Mouse (Mus musculus) right cerebral cortex, postnatal 25 days (tissue): ENCODE data around the gene Ksr2.

Experiments used
- DNase-seq: peaks from one replicate; pipeline ENCODE4 v3.0.0; 2022

Ksr2 gene

DNA sequence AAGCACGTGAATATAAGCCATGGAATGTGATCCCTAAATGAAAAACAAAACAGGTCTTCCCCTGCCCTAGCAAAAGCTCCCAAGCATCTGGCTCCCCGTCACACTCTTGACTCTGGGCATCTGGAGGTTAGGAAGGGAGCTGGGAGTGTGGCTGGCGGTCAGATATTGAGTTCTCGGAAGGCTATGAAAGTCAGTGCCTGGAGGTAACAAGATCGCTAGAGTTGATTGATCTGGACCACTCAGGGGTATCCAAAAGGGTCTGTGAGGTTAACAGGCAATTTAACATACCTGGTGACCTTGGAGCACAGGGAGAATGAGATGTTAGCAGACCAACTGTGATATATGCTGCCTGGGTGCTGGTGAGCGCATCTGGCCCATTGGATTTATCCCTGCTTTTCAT is 283.8 kb downstream of the Ksr2 start:
- no peak for DNase-seq

- no peak for DNase-seq
Measured at GRCm38 (mm10) chr5:117704371-117704770, 290.6 kb downstream of the Ksr2 start.

DNA sequence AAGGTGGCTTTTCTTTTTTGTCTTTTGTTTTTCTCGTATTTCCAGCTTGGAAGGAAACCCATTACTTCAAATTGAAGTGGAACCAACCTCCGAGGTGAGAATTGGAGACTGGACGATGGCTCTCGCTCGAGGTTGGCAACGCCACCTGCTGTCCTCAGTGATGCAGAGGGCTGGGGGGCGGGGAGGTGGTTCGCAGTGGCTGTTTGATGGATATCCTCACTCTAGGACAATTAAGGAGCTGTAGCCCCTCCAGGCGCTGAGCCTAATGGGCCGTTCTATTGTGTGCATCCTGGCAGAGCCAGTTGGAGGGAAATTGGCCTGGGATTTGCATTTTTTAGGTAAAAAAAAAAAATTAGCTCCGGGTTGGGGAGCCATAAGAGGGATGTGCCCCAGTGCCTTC is 292.8 kb downstream of the Ksr2 start:
- DNase-seq = no peak

- DNase-seq = no peak
Measured at GRCm38 (mm10) chr5:117709306-117709705, 295.5 kb downstream of the Ksr2 start.

DNA sequence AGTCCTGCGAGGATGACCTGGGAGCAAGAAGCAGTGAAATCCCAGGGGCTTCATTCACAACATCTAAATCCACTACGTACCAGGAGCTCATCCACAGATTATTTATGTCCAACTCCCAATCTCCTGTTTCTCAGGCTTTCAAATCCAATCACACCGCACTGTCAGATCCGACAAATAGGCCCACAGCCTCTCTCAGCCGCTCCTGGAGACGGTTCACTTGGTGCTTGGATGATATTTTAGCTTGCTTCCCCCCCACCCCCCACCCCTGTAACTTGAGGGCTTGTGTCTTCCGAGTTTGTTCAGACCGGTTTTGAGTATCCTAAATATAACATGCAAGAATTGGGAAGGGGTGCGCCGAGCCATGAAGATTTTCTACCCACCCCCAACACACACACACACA is 297.8 kb downstream of the Ksr2 start:
- no peak for DNase-seq

DNA sequence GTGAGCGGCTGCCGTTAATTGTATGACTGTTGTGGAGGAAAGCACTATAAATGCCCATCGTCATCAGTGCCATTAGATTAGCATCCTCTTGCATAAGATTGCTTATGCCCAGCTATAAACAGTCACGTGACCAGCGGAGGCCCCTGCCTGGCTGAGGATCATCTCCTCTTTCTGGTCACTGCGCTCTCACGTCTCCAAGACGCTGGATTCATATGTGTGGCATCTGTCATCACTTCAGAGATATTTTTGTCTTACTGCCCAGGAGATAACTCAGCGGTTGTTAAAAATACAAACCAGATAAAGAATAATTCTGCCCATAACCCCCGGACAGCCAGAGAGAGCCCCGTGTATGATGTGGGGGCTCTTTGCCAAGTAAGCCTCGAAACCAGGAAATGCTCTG is 298.4 kb downstream of the Ksr2 start:
- DNase-seq = no peak

DNA sequence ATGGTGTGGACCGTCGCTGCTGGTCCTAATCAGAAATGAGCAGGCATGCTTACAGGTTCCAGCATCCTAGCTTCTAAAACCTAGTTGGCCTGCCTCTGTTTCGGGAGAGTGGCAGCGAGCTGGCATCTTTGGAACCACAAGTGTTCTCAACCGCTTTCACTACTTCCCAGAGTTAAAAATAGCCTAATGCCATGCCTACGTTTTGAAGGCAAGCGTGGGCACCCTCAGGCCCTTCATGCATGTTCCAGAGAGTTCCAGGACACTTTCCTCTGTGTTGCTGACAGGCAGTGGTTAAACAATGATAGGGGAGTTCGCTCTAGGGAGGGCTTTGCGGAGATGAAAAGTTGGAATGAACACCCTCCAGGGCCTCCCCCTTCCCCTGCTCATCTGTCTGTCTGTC is 303.3 kb downstream of the Ksr2 start:
- DNase-seq = no peak

DNA sequence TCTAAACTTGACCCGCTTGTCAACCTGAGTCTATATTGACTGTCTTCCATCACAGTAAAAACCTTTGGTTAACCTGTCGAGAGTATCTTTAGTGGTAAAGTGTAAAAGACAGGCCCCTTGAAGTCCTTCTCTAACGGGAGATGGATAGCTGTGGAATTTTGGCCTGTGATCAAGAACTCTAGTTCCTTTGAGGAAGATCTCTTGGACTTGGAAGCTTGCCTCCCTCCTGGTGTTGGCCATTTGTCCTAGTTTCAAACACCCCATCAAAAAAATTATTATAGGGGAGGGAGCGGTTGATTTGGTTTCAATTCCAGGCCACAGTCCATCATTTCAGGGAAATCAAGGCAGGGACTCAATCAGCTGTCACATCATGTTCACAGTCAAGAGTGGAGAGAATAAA is 309.5 kb downstream of the Ksr2 start:
- no peak for DNase-seq

DNA sequence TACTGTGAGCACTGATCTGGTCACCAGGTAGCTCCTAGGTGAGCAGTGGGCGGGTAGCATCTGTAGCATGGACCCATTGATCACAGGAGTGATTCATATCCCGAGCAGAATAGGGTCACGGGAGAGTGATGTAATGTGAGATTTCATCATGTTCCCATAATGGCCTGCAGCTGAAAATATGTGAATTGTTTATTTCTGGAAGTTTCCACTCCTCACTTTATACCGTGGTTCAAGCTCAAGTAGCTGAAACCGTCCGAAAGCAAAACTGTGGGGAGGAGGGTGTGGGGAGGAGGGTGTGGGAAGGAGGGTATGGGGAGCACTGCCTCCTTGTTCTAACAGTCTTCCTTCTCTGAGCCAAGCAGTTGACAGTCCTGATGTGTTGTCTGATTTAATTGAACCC is 312.7 kb downstream of the Ksr2 start:
- no peak for DNase-seq

DNA sequence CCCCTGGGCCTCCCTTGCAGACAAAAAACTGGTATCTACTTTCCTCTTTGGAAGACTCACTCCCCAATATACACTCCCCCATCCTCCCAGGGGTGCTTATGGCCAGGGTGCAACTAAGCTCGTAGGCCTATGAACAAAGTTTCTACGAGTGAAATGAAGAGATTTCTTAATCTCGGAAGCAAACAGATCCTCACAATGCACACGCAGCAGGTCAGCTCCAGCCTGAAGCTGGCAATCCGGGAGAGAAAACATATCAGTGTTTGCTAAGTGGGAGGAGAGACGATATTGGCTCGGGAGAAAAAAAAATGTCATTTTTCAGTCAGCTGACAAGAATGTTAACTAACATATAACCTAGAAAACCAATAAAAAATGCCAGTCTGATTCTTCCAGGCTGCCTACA is 313.3 kb downstream of the Ksr2 start:
- DNase-seq = no peak

DNA sequence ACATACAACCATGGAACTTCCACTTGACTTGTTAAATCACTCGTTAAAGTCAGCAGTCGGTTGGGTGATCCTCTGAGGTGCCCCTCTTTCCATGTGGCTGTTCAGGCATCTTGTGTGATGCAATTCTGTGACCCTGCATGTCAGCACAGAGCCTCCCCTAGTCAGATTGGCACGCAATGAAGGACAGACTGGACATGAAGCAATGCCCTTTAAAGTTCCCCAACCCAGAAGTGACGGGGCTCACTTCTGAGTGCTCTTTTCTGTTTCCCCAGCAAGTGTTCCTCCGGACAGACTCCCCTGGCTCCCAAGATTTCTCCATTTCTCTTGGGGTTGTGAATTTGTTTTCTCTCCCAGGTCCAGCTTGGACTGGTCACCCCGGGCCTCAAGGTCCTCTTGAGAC is 317.5 kb downstream of the Ksr2 start:
- no peak for DNase-seq

- peak; percentile 23 for DNase-seq
Measured at GRCm38 (mm10) chr5:117744654-117745178, 330.9 kb downstream of the Ksr2 start.

GRCm38 (mm10) chr5:117749353-117749752 is 335.6 kb downstream of the Ksr2 start:
- no peak for DNase-seq

DNA sequence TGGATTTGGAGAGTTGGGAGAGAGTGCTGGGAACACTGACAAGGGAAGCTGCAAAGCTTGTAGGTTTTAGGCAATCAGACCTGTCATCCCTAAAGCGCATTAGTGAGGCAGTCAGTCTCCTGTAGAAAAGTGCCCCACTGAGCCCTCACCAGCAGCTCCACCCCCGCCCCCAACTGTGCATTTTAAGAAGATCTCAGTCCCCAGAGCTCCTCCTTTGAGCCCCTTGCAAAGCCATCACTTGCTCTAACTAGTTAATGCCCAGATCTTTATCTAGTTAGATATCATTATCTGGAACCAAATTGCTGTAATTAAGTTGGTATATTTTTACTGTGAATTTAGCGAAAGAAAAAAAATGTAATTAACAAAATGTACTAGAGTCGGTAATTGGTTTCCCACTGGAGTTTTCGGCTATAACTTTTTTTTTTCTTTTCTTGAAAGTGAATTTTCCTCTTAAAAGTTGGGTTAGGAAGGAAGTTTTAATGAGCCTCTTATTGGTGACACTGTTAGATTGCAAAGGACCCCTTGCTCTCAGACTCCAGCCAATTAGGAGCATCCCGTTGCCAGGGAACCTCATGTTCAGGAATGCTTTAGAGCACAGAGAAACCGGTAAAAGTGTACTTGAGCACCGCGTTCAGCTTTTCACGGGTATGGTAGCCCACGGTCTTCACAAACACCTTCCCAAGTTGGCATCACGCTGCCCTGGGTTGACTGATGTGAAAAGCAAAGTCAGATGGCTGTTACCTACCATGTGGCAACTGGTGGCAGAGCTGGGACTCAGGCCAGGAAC is 344.1 kb downstream of the Ksr2 start:
- DNase-seq = no peak

DNA sequence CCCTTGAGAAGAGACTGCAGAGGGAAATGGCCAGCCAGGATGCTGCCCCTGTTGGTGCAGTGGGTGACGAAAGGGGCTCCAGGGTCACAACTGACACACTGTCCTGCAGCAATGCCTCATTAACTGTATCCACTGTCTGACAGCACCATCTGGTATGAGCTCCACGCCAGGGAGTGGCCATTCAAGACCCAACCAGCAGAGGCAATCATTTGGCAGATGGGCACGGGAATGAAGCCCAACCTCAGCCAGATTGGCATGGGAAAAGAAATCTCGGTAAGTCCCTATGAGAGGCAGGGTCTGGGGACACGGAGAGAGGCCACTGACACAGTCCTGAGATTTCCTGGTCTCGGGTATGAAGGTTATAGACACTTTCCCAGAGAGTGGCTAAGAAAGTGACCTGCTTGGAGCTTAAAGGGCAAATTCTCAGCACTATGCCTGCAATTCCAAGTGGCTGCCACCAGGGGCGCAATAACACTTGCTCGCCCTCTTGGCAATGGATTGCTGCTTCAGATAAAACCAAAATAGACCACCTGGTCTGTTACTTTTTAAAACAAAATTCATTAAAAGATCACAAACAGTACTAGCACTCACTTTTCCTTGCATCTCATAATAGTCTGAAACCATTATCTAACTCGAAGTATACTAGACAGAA is 347.5 kb downstream of the Ksr2 start:
- DNase-seq = no peak

DNA sequence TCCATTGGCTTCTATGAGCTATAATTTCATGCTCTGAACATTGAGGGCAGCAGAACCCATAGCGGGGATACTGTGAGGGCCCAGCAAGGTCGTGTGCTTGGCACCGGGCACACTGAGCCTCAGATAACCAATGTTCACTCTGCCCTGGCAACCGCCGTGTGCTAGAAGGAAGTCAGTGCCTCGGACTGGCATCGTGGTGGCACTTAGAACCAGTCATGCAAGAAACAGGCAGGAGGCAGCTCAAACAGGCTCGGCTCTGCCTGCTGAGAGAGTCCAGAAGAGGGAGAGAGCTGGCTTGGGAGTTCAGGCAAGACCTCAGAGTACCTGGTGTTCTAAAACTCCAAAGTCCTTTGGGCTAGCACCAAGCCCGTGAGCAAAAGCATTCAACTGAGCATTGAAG is 350.7 kb downstream of the Ksr2 start:
- no peak for DNase-seq

DNA sequence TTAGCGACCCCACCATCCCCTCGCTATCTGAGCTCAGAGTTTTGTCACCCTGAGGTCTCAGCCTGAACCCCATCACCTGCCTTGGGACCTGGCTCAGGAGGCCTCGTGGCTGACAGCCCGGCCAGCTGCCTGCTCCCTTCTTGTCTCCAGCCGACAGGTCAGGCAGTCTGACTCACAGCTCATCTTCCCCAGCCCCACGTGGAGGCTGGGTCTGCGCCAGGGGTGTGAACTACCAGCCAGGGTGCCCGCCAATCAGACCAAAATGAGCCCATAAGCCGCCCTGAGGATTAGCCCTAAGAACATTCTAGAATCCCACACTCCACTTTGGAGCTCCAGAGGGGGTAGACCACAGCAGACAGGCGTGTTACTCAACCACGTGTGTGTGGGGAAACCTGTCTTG is 365.4 kb downstream of the Ksr2 start:
- no peak for DNase-seq

- DNase-seq = no peak
Measured at GRCm38 (mm10) chr5:117780681-117781080, 366.9 kb downstream of the Ksr2 start, which contains the start of gene Nos1. TSS of gene Nos1 (plus strand) at chr5:117781032.

DNA sequence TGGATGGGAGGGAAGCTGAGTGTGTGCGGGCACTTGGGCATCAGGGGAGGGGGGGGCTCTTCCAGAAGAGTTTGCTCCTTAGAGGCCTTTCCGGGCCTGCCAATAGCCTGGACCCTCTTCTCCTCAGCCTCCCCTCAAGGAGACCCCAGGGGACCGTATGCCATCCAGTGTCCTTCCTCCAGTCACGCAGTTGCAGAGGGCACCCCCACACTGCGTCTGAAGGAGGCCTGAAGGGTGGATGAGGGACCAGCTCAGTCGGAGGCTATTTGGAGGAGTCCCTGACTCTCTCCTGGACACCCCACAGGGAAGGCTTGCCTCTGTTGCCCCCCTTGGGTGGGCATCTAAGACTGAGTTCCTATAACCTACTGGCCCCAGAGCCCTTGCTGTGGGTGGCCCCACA is 367.4 kb downstream of the Ksr2 start:
- no peak for DNase-seq

GRCm38 (mm10) chr5:117790071-117790470 is 376.3 kb downstream of the Ksr2 start:
- peak; percentile 54 for DNase-seq

DNA sequence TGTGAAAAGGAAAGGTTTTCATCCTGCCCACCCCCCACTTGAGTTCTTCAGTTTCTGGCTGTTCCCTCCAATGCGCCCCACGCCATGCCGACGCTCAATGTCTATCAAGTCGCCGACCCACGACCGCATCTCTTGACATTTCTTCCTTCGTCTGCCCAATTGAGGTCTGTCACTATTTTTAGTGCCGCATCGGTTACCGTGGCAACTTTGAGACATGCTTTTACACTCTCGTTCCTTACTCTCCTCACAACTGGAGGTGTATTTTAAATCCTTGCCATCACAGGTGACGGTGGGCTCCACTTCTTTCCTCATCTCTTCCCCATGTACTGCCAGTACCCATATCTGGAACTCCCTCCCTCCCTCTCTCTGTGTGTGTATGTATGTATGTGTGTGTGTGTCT is 378.1 kb downstream of the Ksr2 start:
- no peak for DNase-seq

DNA sequence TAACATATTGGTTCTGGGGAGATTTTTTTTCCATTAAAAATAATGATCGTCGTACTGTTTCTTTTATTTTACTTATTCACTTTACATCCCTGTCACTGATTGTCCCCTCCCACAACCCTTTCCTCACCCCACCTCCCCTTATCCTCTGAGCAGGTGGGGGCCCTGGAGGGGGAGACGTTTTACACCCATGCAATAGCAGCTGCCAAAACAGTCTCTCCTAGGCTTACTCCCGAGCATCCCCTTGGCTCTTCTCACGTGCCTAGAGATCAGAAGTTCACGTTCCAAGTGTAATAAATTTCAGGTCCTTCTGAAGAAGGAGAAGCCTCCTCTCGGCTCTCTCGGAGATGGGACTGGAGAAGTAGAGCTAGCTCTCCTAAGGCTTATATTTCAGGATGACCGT is 387.0 kb downstream of the Ksr2 start:
- no peak for DNase-seq

DNA sequence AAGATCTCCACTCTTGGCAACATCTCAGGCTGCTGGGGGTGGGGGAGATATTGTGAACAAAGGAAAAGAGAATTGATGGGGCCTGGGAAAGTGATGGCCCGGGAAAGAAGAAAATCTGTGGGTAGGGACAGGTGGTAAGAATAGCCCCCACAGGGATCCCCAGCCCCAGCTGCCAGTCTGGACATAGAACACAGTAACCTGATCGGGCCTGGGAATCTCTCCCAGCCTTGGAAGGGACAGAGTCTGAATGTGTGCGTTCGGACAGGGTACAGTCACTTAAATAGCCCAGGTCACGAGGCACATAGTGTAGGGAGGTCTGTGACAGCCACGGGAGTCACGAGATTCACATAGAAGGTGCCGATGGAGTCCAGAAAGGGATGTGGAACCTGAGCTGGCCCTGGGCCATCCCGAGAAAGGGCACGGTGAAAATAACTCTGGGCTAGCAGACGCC is 388.3 kb downstream of the Ksr2 start:
- no peak for DNase-seq

DNA sequence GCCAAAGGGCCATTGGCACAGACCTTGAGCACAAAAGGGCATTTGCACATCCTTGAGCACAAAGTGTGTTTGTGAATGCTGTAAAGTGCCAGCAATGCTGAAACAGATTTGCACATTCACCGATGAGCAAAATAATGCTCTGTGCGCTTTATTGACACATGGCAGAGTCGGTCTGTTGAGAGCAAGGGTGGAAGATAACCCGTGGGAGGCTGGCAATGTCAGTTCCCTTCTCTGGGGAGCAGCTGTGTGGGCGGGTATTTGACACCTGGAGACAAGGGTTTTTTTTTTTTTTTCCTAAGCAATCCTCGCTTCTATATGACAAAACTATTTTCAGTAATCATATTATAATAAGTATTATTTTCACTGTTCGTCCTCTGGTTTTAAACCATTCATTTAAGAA is 389.8 kb downstream of the Ksr2 start:
- no peak for DNase-seq
